Mouse (Mus musculus) lung, postnatal 4 days (tissue): ENCODE results near the gene Cyld.

Source experiments
- DNase-seq, 2 experiments: peaks; one replicate each; pipeline ENCODE4 v3.0.0; 2021

Cyld gene

DNA sequence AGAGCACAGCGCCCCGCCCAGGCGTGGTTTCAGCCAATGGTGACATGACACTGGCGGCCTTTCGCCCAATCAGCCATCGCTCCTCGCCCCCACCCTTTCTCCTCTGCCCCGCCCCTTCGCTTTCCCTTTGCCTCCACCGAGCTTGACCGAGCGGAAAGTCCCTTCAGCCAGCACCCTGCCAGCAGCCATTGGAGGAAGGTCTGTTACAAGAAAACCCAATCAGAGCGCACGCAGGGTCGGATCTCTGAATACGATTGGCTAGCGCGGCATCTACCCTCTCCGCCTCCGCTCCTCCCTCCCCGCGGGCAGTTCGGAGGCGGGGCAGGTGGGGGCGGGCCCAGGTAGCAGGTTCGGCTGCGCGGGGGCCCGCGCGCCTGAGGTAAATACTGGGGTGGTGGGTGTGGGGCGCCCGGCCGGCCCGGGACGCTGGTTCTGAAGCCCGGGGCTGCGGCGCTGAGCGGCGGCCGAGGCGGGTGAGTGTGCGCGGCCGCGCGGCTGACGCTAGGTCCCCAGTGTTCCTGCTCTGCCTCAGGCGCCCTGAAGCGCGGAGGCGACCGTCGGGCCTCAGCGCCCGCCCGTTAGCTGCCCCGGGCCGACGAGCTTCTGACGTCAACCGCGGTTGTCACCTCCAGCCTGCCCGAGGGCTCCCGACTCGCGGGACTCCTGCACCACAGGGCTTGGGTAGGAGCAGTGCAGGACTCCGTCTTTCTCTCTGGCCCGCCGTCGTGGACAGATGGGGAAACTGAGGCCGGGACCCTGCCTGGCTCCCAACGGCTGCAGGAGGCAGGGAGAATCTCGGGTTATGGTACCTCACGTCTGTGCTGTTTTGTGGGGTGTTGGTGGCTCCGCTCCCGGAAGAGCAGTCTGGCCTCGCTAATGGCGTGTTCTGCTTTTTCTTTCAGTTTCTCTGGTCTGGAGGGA, at the start of gene Cyld:
Gene Cyld (plus strand): TSS at position 308 of the 921 bp plus-strand sequence.
- DNase-seq = peak; percentile 99

GRCm38 (mm10) chr8:88648322-88648721, 48.5 kb upstream of the Cyld start:
- no peak for DNase-seq

DNA sequence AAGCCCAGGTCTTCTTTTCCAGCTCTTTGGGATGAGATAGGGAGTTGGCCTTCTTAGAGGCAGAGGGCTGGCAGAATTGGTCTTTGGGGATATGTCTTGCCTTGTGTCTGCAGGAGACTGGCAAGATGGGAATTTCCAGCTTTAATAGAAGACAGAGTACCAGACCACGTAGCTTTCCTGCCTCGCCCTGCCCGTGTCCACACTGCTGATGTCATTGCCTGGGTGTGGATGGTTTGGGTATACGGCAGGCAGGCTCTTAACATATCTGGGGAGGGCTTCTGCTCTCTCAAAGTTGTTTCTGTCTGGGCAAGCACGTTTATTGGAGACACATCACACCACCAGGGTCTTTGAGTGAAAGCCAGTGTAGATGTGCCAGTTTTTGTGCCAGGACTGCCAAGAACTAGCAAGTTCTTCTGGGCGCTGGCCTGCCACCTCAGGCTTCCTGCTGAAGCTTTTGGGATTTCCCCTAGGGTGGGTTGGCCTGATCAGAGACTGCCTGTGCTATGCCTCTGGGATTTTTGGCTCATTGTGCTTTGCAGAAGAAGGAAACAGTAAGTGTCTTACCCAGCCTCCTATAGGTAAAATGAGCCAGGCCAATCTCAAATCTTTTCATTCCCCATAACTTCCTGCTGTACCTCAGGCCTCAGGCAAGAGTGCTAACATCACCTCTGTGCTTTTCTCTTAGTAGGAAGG, 46.7 kb upstream of the Cyld start:
- DNase-seq = no peak

DNA sequence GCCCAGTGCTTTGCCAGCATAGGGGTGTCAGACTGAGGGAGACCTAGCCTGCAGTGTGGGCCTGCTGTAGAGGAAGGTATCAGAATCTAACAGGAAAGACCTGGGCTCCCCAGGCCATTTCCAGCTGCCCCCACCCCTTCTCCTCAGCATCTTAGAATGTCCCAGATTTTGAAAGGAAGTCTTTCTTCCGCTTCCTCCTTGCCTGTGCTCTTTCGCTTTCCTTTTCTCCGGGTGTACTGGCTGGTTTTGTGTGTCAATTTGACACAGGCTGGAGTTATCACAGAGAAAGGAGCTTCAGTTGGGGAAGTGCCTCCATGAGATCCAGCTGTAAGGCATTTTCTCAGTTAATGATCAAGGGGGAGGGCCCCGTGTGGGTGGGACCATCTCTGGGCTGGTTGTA, 45.7 kb upstream of the Cyld start:
- peak in 1 of 2 experiments; percentile 36 for DNase-seq

DNA sequence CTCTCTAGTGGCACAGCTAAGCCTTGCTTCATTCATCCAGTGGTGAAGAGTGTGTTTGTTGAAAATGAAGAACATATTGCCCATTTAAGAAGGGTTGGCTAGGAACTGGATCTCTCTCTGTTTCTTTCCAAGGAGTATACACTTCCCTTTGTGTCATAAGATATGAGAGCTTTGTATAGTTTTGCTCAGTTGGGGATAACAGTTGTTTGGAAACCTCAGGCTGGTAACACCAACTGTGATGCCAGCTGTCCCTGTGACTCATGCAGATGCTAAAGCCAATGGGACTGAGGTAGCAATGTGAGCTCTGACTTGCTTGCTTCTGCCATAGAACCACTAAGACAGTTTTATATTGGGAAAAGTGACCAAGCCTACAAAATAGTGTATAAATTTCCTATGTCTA, 41.5 kb upstream of the Cyld start:
- no peak for DNase-seq

- no peak for DNase-seq
Measured at GRCm38 (mm10) chr8:88659873-88660272, 37.0 kb upstream of the Cyld start.

GRCm38 (mm10) chr8:88662401-88662821, 34.4 kb upstream of the Cyld start:
- peak; percentile 58 to 59 for DNase-seq

DNA sequence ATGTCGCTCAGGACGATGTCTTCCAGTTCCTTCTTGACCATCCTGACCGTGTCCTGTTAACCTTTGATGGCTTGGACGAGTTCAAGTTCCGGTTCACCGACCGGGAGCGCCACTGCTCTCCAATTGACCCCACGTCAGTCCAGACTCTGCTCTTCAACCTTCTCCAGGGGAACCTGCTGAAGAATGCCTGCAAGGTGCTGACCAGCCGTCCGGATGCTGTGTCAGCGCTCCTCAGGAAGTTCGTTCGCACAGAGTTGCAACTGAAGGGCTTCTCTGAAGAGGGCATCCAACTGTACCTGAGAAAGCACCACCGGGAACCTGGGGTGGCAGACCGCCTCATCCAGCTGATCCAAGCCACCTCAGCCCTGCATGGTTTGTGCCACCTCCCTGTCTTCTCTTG, 32.7 kb upstream of the Cyld start:
- no peak for DNase-seq

DNA sequence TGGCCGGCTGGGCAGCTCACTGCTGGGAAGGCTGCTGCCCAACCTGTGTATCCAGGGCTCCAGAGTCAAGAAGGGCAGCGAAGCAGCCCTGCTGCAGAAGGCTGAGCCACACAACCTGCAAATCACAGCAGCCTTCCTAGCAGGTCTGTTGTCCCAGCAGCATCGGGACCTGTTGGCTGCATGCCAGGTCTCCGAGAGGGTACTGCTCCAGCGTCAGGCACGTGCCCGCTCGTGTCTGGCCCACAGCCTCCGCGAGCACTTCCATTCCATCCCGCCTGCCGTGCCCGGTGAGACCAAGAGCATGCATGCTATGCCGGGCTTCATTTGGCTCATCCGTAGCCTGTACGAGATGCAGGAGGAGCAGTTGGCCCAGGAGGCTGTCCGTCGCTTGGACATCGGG, 31.9 kb upstream of the Cyld start:
- DNase-seq = no peak

- DNase-seq = peak; percentile 39 to 54
Measured at GRCm38 (mm10) chr8:88666435-88666834, 30.4 kb upstream of the Cyld start.

DNA sequence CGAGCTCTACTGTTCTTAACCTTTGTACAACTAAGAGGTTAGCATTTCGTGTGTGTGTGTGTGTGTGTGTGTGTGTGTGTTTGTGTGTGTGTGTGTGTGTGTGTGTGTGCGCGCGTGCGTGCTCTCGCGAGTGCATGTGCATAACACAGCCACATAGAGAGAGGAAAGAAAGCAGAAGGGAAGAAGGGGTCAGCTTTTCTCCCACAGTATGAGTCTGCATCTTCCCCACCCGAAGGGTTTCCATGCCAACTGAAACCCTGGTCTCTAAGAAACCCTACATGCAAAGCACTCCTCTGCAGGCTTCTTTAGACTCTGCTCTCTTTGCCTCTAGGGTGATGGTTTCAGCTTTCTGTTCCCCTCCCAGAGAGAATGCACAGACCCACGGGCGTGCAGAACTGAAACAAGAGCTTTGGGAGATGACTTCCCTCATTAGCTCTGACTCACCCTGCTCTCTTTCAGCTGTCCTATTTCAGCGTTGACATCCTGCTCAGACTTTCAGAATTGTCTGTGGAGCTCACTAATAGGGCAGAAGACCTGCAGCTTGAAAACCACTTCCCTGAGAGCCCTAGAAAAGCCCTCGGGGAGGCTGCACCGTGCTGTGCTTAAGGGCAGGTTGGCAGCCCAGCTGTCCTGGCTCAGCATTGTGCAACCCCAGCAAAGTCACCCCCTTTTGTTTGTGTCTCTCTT, 28.3 kb upstream of the Cyld start:
- DNase-seq = peak; percentile 44 to 45

DNA sequence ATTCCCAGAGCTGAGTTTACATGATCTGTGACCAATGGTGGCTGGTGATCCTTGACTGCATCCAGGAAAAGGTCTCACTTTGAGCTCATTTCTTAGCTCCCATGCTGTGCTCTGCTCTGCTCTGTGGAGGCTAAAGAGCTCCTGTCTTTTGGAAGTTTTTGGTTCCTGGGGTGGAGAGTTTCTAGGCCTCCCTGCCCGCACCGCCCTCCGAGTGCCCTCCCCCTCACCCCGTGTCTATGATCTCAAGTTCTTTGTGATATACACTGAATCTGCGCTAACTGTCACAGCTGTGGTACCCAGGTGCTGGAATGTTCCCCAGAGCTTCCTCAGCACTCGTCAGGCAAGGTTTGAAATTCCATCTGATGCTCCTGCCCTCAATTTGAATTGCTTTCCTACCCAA, 26.0 kb upstream of the Cyld start:
- no peak for DNase-seq

DNA sequence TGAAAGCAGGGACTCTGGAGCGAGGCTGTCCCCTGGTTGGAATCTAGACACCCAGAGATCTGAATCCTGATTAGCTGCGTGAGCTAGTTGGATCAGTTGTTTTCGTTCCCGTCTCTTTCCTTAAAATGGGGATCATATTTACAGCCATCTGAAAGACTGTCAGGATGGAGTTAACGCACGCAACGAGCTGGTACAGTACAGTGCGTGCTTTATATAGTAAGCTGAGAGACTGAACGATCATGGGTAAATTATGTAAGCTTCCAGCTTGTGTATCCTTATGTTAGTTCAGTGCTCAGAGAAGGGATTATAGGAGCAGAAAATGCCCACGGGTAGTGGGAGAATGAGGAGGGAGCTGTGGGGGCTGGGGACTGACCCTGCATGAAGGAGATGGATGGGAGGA, 25.3 kb upstream of the Cyld start:
- DNase-seq = no peak

GRCm38 (mm10) chr8:88673859-88674258, 23.0 kb upstream of the Cyld start:
- no peak for DNase-seq

DNA sequence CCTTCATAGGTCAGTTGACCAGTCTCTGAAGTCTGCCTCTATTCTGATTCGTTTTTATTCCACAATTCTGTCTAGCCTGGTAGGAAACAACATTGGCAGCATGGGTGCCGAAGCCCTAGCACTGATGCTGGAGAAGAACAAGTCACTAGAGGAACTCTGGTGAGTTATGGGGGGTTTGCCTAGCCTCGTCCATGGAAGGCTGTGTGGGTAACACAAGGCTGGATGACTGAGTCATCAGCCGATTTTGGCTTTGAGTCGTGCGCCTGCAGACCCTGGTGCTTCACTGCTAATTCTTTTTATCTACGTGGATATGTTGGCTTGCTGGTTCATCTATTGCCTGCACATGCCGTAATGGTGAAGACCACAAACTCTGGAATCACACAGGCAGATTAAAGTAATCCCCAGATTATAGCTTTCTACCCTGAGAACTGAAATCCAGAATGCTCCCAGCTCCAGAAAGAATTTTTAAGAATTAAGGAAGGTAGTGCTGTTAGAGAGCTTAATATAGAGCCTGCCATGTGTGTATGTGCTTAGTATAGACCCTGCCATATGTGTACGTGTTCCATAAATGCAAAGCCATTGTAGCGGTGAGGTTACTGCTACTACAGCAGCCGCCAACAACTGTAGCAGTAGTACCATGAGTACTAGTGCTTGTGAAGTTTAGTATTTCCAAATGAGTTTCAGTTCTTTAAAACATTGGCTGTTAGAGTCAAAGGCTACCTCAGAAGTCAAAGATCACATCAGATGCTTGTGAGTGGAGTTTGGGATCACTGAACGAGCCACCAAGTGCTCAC, 21.3 kb upstream of the Cyld start:
- DNase-seq = no peak

- no peak for DNase-seq
Measured at GRCm38 (mm10) chr8:88677071-88677470, 19.8 kb upstream of the Cyld start.

GRCm38 (mm10) chr8:88680566-88680965, 16.3 kb upstream of the Cyld start:
- no peak for DNase-seq

DNA sequence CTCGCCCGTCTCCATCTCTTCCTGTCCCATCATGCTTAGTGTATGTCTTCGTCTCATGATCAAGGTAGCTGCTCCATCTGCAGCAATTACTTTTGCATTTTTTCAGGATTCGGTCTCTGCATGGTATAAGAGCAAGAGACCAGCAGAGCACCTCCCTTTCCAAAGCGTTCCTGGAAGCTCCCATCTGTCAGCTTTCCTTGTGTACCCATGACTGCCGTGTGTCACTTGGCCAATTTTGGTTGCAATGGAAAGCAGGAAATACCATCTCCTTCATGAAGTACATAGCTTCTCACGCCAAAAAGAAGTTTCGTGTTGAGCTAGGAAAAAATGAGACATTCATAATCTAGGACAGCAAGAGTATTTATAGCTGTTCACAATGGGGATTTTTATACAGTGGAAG, 15.8 kb upstream of the Cyld start:
- DNase-seq = peak in 1 of 2 experiments; percentile 13

DNA sequence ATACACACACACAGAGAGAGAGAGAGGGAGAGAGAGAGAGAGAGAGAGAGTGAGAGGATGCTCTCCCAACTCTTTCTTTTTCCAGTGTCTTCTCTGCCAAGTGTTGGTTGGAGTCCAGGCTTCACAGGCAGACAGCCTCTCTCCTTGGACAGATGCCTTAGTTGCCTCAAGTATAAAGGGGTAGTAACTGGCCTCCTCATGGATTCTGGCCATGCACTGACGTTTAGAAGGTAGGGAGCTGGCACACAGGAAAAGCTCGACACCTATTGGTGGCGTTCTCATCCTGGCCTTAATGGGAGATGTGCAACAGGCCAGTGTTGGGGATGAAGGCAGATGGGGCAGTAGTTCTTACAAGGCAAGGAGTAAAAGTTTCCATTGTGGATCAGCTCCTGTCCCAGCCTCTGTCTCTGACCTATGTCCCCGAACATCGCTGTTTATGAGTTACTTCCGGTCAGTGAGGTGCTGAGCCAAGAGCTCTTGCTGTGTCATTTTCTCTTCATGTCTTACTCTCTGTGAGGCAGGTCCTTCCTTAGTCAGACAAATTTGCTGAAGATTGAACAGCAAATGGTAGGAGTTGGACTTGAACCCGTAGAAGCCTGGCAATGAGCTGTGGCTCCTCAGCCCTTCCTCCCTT, 13.1 kb upstream of the Cyld start:
- peak in 1 of 2 experiments; percentile 40 for DNase-seq

DNA sequence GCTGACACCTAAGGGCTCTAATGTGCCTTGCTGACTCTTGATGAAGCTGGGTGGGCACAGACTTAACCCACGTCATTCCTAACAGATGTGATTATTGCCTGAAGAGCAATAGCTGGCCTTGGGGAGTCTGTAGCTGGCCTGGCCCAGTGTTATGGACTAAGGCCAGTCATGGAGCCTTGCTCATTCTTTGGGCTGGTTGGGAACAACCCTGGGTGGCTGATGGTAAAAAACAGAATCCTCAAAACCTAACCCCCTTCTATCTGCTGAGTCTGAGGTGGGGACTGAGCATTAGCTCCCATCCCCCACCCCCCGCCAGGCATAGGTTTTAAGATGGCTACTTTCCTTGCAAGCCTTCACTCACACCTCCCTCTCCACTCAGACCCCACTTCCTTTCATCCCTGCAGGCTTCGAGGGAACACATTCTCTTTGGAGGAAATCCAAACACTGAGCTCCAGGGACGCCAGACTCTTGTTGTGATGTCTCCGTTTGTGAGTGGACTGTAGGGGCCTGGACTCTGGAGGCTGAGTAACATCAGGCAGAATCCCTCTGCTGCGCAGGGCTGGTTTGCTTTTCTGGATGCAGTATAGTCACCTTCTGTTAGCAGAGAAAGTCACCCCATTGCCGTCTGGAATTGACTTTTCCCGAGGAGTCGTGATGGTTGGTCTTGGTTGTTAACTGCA, 10.5 kb upstream of the Cyld start:
- no peak for DNase-seq

GRCm38 (mm10) chr8:88686906-88687235, 10.0 kb upstream of the Cyld start:
- DNase-seq = no peak

DNA sequence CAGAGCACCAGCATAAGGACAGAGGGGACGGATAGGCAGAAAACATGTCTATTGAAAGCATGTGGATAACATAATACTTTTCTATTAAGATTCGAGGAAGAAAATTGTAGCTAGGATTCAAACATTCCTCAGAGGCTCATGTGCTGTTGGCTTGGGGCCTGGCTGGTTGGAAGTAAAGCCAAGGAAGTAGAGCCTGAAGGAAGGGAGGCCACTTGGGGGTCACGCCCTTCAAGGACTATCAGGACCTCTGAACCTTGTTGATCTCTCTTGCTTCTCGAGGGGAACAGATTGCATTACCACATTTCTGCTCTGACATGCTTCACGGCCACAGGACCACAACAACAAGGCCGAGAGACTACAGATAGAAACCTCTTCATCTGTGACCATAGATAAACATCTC, 7.7 kb upstream of the Cyld start:
- DNase-seq = no peak
